Mouse (Mus musculus) spleen, adult 2 months (tissue): ENCODE measurements around the gene Satb2.

ENCODE experiments used
- CTCF ChIP-seq: fragments of 200-500 bp; IDR thresholded peaks from 2 replicates; pipeline ENCODE4 v1.5.1; 2011; ENCODE audit warnings: mild to moderate bottlenecking, inconsistent platforms; ENCODE audit not compliant: insufficient read depth, insufficient read length, insufficient replicate concordance; ENCODE audit errors: extremely low read depth
- POLR2A ChIP-seq: fragments of 200-500 bp; IDR thresholded peaks from 2 replicates; pipeline ENCODE4 v1.6.1; 2011; ENCODE audit warnings: low read depth, low read length, inconsistent platforms

GRCm38 (mm10) chr1:56974187-56974586 lies 4.3 kb downstream of the Satb2 start:
- TF ChIP-seq CTCF (no peak), POLR2A (no peak)
